Mouse (Mus musculus): ENCODE measurements around the gene Ctcfl. TPM values are rescaled to one million over a fixed set of nuclear protein-coding genes. Genes with fewer than 3 reads are reported as not detected.
A peak's percentile ranks its signal among the peaks of the same experiment; 100 is the strongest.

The Ctcfl gene
- polyA plus RNA-seq, 1 experiment from 2014 or later, result 0.07 TPM

DNA sequence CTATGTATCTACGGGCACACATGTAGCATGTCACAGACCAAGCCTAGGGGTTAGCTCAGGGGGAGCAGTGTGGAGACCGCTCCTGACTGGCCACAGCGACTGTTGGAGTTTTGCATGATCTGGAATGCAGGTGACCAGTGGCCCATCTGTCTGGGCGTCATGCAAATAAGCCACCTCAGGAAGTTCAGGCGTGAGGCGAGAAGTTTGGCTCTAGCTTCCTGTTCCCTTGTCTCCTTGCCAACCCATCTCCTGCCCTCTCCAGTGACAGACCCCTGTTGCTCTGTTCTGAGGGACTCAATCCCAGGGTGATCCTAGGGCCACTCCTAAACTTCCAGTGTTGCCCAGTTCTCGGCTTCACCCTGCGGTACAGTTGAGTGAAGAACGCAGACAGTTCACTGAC is 58.9 kb downstream of the Ctcfl start:
- Histone ChIP-seq H3K4me1 (replicated peaks) (peaks cover 60% of the 10 kb centered on the region), H3K4me3 (replicated peaks) (no peak overlapping the region), H3K27ac (replicated peaks) (peak overlapping the region; percentile 60), H3K9me3 (replicated peaks) (no peaks in the 10 kb centered on the region), H3K27me3 (no peaks in the 10 kb centered on the region), H3K36me3 (replicated peaks) (no peaks in the 10 kb centered on the region), H3K9ac (no peak overlapping the region), H3K4me2 (peak overlapping the region; percentile 23; the same call in 1 of the 2 replicates)
- WGBS (ENCODE audit: insufficient replicate concordance), result 57% methylated on average over 9 of the region's 9 CpGs
- ATAC-seq (ENCODE audit: insufficient read depth), result no peak

DNA sequence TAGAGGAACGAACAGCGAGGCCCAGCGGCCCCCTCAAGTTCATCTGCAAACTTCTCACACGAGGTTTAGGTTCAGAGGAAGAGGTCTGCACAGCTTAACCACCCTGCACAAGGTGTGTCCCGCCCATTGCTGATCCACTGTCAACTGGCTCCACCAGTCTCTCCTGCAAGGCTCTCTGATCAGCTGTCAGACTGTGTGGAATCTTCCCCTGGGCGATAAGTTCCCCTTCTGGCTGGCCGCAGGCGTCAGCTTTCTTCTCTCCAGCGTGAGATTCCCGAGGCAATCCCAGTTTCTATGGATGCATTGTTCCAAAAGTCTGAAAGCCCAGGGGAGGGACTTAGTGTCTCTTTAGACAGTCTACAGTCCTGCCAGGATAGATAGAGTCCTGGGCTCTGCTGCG is 61.1 kb downstream of the Ctcfl start:
- WGBS (ENCODE audit: insufficient replicate concordance), result 34% methylated on average over 11 of the region's 11 CpGs
- no peak overlapping the region for H3K4me3 ChIP-seq (replicated peaks)
- no peaks in the 10 kb centered on the region for H3K36me3 ChIP-seq (replicated peaks)
- H3K27me3 ChIP-seq, result peaks cover 5% of the 10 kb centered on the region; the same call in 1 of the 2 replicates
- no peak overlapping the region for H3K4me2 ChIP-seq
- H3K9ac ChIP-seq, result no peak overlapping the region
- no peak overlapping the region for H3K27ac ChIP-seq (replicated peaks)
- no peak for ATAC-seq (ENCODE audit: insufficient read depth)
- H3K4me1 ChIP-seq (replicated peaks), result peaks cover 60% of the 10 kb centered on the region
- no peaks in the 10 kb centered on the region for H3K9me3 ChIP-seq (replicated peaks)

DNA sequence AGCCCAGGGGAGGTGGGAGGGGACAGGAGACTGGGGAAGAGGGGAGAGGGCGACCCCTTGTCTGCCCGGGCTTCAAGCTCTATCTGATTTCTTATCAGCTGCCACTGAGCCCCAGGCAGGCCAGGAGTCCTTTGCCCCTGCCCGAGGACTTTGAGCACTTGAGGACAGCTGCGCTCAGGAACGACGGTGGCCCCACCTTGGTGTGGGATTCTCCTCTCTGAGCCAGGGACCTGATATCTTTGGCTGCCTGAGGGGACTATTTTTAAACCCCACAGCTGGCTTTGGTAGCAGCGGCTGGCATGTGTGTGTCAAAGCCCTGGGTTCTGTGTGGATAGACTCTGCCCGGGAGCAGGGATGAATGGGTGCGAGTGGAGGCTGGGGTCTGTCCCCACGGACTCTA is 61.7 kb downstream of the Ctcfl start:
- no peak overlapping the region for H3K9ac ChIP-seq
- no peak overlapping the region for H3K4me3 ChIP-seq (replicated peaks)
- peak overlapping the region; percentile 35 for H3K4me2 ChIP-seq
- 27% methylated on average over 10 of the region's 10 CpGs for WGBS (ENCODE audit: insufficient replicate concordance)
- H3K27me3 ChIP-seq, result peaks cover 5% of the 10 kb centered on the region; the same call in 1 of the 2 replicates
- no peak for ATAC-seq (ENCODE audit: insufficient read depth)
- no peaks in the 10 kb centered on the region for H3K36me3 ChIP-seq (replicated peaks)
- H3K4me1 ChIP-seq (replicated peaks), result peaks cover 57% of the 10 kb centered on the region
- H3K27ac ChIP-seq (replicated peaks), result no peak overlapping the region; the same call in none of the 2 replicates
- no peaks in the 10 kb centered on the region for H3K9me3 ChIP-seq (replicated peaks)

DNA sequence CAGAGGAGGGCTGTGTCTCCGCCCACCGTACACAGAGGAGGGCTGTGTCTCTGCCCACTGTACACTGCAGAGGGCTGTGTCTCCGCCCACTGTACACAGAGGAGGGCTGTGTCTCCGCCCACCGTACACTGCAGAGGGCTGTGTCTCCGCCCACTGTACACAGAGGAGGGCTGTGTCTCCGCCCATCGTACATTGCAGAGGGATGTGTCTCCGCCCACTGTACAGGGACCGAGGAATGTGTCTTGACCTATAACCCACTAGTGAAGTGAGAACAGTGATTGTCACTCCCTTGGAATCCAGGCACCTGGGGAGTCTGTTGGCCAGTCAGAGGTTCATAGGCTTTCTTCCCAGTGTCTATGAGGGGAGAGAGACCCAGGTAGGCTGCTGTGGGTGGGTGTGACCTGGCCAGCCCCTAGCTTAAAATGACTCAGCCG is 62.4 kb downstream of the Ctcfl start:
- Histone ChIP-seq H3K4me2 (peak overlapping the region; percentile 35), H3K4me3 (replicated peaks) (no peak overlapping the region), H3K9me3 (replicated peaks) (no peaks in the 10 kb centered on the region), H3K4me1 (replicated peaks) (peaks cover 49% of the 10 kb centered on the region), H3K27ac (replicated peaks) (peak overlapping the region; percentile 56), H3K36me3 (replicated peaks) (no peaks in the 10 kb centered on the region), H3K9ac (no peak overlapping the region), H3K27me3 (peaks cover 5% of the 10 kb centered on the region; the same call in 1 of the 2 replicates)
- 19% methylated on average over 11 of the region's 11 CpGs for WGBS (ENCODE audit: insufficient replicate concordance)
- ATAC-seq (ENCODE audit: insufficient read depth), result peak; percentile 75

DNA sequence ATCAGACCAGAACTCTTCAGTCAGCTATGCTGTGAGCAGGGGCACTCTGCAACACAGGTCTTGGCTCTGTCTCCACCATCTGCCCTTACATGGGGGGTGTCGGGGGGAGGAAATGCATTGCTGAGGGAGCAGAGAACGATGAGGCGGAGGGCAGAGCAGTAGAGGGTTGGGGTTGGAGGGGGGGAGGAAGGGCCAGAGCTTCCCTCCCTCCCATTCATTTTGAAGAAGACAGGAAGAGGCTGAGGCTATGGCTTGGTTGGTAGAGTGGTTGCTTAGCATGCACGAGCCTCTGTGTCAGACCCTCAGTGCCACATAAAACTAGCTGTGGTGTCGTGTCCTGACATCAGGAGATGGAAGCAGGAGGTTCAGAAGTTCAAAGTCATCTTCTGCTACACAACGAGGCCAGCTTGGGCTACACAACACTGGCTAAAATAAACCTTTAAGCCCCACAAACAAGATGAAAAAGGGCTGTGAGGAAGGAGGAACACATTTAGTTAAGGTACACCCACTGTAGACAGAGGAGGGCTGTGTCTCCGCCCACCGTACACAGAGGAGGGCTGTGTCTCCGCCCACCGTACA is 62.9 kb downstream of the Ctcfl start:
- WGBS (ENCODE audit: insufficient replicate concordance), result 31% methylated on average over 10 of the region's 10 CpGs
- peaks cover 46% of the 10 kb centered on the region for H3K4me1 ChIP-seq (replicated peaks)
- H3K9ac ChIP-seq, result no peak overlapping the region
- H3K27ac ChIP-seq (replicated peaks), result peak overlapping the region; percentile 31; the same call in 1 of the 2 replicates
- peak overlapping the region; percentile 6 for H3K4me2 ChIP-seq
- H3K9me3 ChIP-seq (replicated peaks), result no peaks in the 10 kb centered on the region
- peaks cover 5% of the 10 kb centered on the region; the same call in 1 of the 2 replicates for H3K27me3 ChIP-seq
- H3K36me3 ChIP-seq (replicated peaks), result no peaks in the 10 kb centered on the region
- no peak for ATAC-seq (ENCODE audit: insufficient read depth)
- no peak overlapping the region for H3K4me3 ChIP-seq (replicated peaks)

DNA sequence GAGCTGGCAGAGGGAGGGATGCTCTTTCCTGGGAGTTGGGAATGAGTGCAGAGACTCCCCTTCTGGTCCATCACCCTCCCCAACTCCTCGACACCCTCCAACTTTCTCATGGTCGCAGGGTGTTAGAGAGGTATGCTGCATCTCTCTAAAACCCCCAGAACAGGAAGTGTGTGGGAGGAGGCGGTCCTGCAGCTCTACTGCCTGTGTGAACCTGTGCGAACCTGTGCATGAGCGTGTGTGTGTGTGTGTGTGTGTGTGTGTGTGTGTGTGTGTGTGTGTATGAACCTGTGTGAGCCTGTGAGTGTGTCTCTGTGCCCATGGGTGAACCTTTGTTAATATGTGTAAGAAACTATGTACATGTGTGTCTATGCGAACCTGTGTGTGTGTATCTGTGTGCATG is 65.5 kb downstream of the Ctcfl start:
- H3K4me2 ChIP-seq, result no peak overlapping the region
- H3K4me3 ChIP-seq (replicated peaks), result no peak overlapping the region
- H3K9me3 ChIP-seq (replicated peaks), result no peaks in the 10 kb centered on the region
- H3K27ac ChIP-seq (replicated peaks), result no peak overlapping the region
- peaks cover 58% of the 10 kb centered on the region for H3K4me1 ChIP-seq (replicated peaks)
- no peak for ATAC-seq (ENCODE audit: insufficient read depth)
- H3K9ac ChIP-seq, result no peak overlapping the region
- peaks cover 5% of the 10 kb centered on the region; the same call in 1 of the 2 replicates for H3K27me3 ChIP-seq
- H3K36me3 ChIP-seq (replicated peaks), result no peaks in the 10 kb centered on the region
- WGBS (ENCODE audit: insufficient replicate concordance), result 43% methylated on average over 6 of the region's 6 CpGs

DNA sequence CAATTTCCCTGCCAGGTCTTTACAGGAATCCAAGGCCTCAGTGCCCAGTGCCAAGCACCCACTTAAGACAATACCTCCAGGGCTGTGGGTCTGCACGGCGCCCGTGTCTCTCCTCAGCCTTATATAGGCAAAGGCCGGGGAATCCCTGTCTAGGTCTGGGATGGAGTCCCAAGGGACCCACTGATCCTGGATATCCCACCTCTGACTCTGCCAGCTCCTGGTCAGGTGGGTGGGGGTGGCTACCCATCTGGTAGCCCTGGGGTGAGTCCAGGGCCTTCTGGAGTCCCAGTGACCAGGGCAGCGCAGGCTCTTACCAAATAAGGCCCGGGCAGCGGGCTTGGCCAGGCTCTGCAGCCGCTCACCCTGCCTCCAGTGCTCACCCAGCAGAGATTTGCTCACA is 66.4 kb downstream of the Ctcfl start:
- Histone ChIP-seq H3K4me2 (no peak overlapping the region), H3K27ac (replicated peaks) (no peak overlapping the region), H3K4me1 (replicated peaks) (peaks cover 61% of the 10 kb centered on the region), H3K27me3 (peaks cover 5% of the 10 kb centered on the region; the same call in 1 of the 2 replicates), H3K36me3 (replicated peaks) (no peaks in the 10 kb centered on the region), H3K4me3 (replicated peaks) (no peak overlapping the region), H3K9me3 (replicated peaks) (no peaks in the 10 kb centered on the region), H3K9ac (no peak overlapping the region)
- 88% methylated on average over 8 of the region's 8 CpGs for WGBS (ENCODE audit: insufficient replicate concordance)
- no peak for ATAC-seq (ENCODE audit: insufficient read depth)

DNA sequence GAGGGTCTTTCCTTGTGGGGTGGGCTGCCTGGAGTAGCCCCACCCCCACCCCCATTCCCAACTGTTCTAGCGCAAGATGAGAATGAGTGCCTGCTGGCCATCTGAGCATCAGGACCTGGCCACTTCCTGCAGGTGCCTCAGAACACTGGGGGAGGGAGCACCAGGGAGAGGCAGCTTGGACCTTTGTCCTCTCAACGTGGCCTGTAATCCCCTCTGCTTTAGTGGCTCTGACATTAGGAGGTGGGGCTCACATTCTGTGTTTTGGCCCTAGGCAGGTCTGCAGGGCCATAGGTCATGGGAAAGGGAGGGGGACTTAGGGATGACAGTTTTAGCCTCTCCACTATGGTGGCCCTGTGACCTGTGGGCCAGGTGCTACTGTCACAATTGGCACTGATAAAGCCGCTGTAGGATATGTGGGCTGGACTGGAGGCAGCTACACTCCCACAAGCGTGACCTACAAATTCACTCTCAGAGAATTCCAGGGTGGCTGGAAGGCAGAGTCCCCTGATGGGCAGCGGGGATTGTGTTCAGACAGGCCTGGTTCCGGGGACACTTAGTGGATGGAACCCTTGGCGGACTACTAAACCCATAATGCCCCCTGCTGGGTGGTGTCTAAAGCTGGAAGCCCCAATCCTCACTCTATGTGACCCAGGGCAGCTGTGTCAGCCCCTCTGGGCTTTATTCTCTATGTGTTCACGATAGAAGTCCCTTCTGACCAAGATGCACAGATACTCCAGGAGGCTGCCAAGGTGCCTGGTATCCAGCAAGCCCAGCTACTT is 68.5 kb downstream of the Ctcfl start:
- H3K36me3 ChIP-seq (replicated peaks), result no peaks in the 10 kb centered on the region
- 46% methylated on average over 8 of the region's 8 CpGs for WGBS (ENCODE audit: insufficient replicate concordance)
- H3K27ac ChIP-seq (replicated peaks), result peak overlapping the region; percentile 65
- no peak overlapping the region for H3K4me3 ChIP-seq (replicated peaks)
- no peak overlapping the region for H3K4me2 ChIP-seq
- no peaks in the 10 kb centered on the region for H3K9me3 ChIP-seq (replicated peaks)
- peaks cover 60% of the 10 kb centered on the region for H3K4me1 ChIP-seq (replicated peaks)
- H3K9ac ChIP-seq, result no peak overlapping the region
- peak; percentile 23 for ATAC-seq (ENCODE audit: insufficient read depth)
- peaks cover 5% of the 10 kb centered on the region; the same call in 1 of the 2 replicates for H3K27me3 ChIP-seq

DNA sequence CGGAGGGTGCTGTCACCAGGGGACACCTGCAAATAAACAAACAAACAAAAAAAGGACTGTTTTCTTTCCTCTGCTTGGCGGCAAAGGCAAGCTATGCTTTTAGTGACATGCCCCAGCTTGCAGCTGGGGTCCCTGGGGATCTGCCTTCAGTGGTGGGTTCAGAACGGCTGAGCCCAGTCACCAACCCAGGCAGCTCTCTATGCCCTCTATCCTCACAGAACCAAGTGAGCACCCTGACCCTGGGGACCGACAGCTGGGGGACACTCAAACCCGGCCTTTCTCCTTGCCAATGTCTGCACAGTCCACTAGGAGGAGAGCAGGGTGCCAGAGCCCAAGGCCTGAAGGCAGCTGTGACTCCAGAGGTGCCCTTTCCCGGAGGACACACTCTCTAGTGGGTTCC is 69.5 kb downstream of the Ctcfl start:
- Histone ChIP-seq H3K4me2 (no peak overlapping the region), H3K27ac (replicated peaks) (peak overlapping the region; percentile 65), H3K9ac (0 out of 2 replicates have a peak overlapping the region, but pooled peaks have one; percentile 25), H3K4me1 (replicated peaks) (peaks cover 63% of the 10 kb centered on the region), H3K9me3 (replicated peaks) (no peaks in the 10 kb centered on the region), H3K4me3 (replicated peaks) (no peak overlapping the region), H3K36me3 (replicated peaks) (no peaks in the 10 kb centered on the region), H3K27me3 (peaks cover 5% of the 10 kb centered on the region; the same call in 1 of the 2 replicates)
- ATAC-seq (ENCODE audit: insufficient read depth), result no peak
- 56% methylated on average over 6 of the region's 6 CpGs for WGBS (ENCODE audit: insufficient replicate concordance)

DNA sequence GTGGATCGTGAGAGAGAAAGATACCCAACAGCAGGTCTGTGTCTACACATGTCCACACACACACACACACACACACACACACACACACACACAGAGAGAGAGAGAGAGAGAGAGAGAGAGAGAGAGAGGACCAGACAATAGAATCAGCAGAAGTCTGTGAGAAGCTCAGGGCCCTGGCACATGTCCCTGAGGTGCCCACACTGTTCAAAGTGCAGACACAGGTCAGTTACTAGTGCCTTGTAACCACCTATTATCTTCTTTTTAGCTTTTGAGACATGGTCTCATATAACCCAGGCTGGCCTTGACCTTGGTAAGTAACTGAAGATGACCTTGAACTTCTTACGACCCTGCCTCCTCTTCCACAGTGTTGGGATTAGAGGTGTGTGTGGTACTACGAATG is 70.1 kb downstream of the Ctcfl start:
- Histone ChIP-seq H3K27ac (replicated peaks) (peak overlapping the region; percentile 65), H3K9ac (0 out of 2 replicates have a peak overlapping the region, but pooled peaks have one; percentile 25), H3K4me3 (replicated peaks) (no peak overlapping the region), H3K9me3 (replicated peaks) (no peaks in the 10 kb centered on the region), H3K4me1 (replicated peaks) (peaks cover 69% of the 10 kb centered on the region), H3K36me3 (replicated peaks) (no peaks in the 10 kb centered on the region), H3K4me2 (no peak overlapping the region), H3K27me3 (peaks cover 2% of the 10 kb centered on the region; the same call in 1 of the 2 replicates)
- ATAC-seq (ENCODE audit: insufficient read depth), result no peak
- WGBS (ENCODE audit: insufficient replicate concordance), result 65% methylated on average over 3 of the region's 3 CpGs

DNA sequence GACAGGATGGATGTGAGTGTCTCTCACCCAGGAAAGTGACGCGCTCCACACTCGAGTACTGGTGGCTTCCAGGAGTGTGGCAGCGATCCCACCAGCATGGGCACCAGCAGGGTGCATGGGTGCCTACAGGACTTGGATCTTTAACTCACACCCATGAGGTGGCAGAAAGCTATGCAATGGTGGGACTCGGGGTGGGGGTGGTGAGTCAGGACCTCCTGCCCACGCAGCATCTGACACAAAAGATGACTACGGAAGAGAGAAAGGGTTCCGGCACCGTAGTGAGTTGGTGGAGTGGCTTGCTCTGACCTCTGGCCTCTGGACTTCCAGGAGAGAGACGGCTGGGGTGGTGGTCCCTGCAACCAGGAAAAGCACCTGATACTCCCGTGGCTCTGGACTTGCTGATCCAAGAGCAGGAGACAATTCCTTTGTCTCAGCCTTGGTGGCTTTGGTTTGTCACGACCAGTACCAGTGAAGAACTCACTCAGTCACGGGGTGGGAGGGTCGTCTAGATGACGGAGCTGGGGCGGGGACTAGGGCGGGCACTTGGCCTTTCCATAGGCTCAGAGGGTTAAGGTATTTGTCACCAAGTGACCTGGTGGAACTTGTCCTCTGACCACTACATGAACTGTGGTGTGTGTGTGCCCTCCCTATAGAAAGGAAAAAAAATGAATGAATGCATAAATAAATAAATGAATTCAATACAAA is 71.1 kb downstream of the Ctcfl start:
- Histone ChIP-seq H3K36me3 (replicated peaks) (no peaks in the 10 kb centered on the region), H3K4me3 (replicated peaks) (peak overlapping the region; percentile 10; the same call in 1 of the 2 replicates), H3K9me3 (replicated peaks) (no peaks in the 10 kb centered on the region), H3K9ac (no peak overlapping the region), H3K4me1 (replicated peaks) (peaks cover 80% of the 10 kb centered on the region), H3K4me2 (peak overlapping the region; percentile 48), H3K27me3 (no peaks in the 10 kb centered on the region), H3K27ac (replicated peaks) (peak overlapping the region; percentile 65)
- WGBS (ENCODE audit: insufficient replicate concordance), result 42% methylated on average over 17 of the region's 17 CpGs
- peak; percentile 45 for ATAC-seq (ENCODE audit: insufficient read depth)

All from liver, embryonic 15.5 days (tissue).